Mouse (Mus musculus) intestine, embryonic 16.5 days (tissue): ENCODE measurements at regions not wholly inside any gene's neighbourhood (a gene's known extent, or its start where the extent isn't known, plus 50 kb on each side); places are given as distances from the start of the nearest gene placed in this dataset.

Source experiments
- ATAC-seq: fragments of 200-750 bp; cut with Nextera tagmentation; 2 replicates; pipeline ENCODE4 v1.8.0; 2017; ENCODE audit warnings: moderate TSS enrichment, moderate library complexity
- H3K27ac ChIP-seq: fragments of 300-500 bp; sonication (generic); 2 replicates; pipeline ENCODE4 v1.5.1; 2014; ENCODE audit warnings: mild to moderate bottlenecking, low read length
- H3K27me3 ChIP-seq: fragments of 300-500 bp; sonication (generic); replicated peaks from 2 replicates; pipeline ENCODE4 v1.6.1; 2014; ENCODE audit warnings: low read length, control low read depth, mixed read lengths; ENCODE audit not compliant: control insufficient read depth, insufficient read depth
- H3K36me3 ChIP-seq: fragments of 300-500 bp; sonication (generic); 2 replicates; pipeline ENCODE4 v1.6.1; 2014; ENCODE audit warnings: low read length, control low read depth; ENCODE audit not compliant: control insufficient read depth, insufficient read depth
- H3K4me1 ChIP-seq: fragments of 300-500 bp; sonication (generic); 2 replicates; pipeline ENCODE4 v1.6.1; 2014; ENCODE audit warnings: low read length, control low read depth, mixed read lengths; ENCODE audit not compliant: control insufficient read depth, insufficient read depth
- H3K4me2 ChIP-seq: fragments of 300-500 bp; sonication (generic); 2 replicates; pipeline ENCODE4 v1.6.1; 2014; ENCODE audit warnings: low read depth, low read length, control low read depth
- H3K4me3 ChIP-seq: fragments of 300-500 bp; sonication (generic); 2 replicates; pipeline ENCODE4 v1.5.1; 2014; ENCODE audit warnings: mild to moderate bottlenecking, low read length
- H3K9ac ChIP-seq: fragments of 300-500 bp; sonication (generic); 2 replicates; pipeline ENCODE4 v1.6.1; 2014; ENCODE audit warnings: low read depth, low read length
- H3K9me3 ChIP-seq: fragments of 300-500 bp; sonication (generic); 2 replicates; pipeline ENCODE4 v1.6.1; 2016; ENCODE audit warnings: low read length, control low read depth; ENCODE audit not compliant: control insufficient read depth
- WGBS: fragments of 180-500 bp; shearing (Covaris S2); extraction: QIAGEN DNeasy Blood & Tissue Kit; methylation state at CpG from one replicate; pipeline ENCODE4 v1.1.7; 2014; 5-methylcytosine and 5-hydroxymethylcytosine counted together

GRCm38 (mm10) chr11:26956153-26956552 lies 362.4 kb upstream of the Vrk2 start:
- H3K27me3 ChIP-seq, result no peaks in the 10 kb centered on the region
- H3K36me3 ChIP-seq, result no peaks in the 10 kb centered on the region
- no peak overlapping the region for H3K9ac ChIP-seq
- WGBS, result 66% methylated on average over 3 of the region's 3 CpGs
- no peaks in the 10 kb centered on the region for H3K9me3 ChIP-seq
- H3K4me1 ChIP-seq, result no peaks in the 10 kb centered on the region
- no peak overlapping the region for H3K27ac ChIP-seq
- H3K4me2 ChIP-seq, result no peak overlapping the region
- no peak for ATAC-seq
- H3K4me3 ChIP-seq, result no peak overlapping the region

GRCm38 (mm10) chr11:26931766-26932165 lies 338.0 kb upstream of the Vrk2 start:
- Histone ChIP-seq H3K27me3 (no peaks in the 10 kb centered on the region), H3K4me1 (no peaks in the 10 kb centered on the region), H3K27ac (no peak overlapping the region), H3K9me3 (no peaks in the 10 kb centered on the region), H3K4me2 (no peak overlapping the region), H3K4me3 (no peak overlapping the region), H3K36me3 (no peaks in the 10 kb centered on the region), H3K9ac (no peak overlapping the region)
- no peak for ATAC-seq
- WGBS, result 48% methylated on average over 3 of the region's 3 CpGs

- Histone ChIP-seq H3K4me3 (no peak overlapping the region), H3K9me3 (no peaks in the 10 kb centered on the region), H3K9ac (no peak overlapping the region), H3K27me3 (no peaks in the 10 kb centered on the region), H3K4me1 (no peaks in the 10 kb centered on the region), H3K27ac (no peak overlapping the region), H3K4me2 (no peak overlapping the region), H3K36me3 (no peaks in the 10 kb centered on the region)
- ATAC-seq, result no peak
- 77% methylated on average over 3 of the region's 3 CpGs for WGBS
These were observed 313.3 kb upstream of the Vrk2 start for GRCm38 (mm10) chr11:26907099-26907498.

GRCm38 (mm10) chr11:26881635-26882034 lies 287.8 kb upstream of the Vrk2 start:
- Histone ChIP-seq H3K4me2 (no peak overlapping the region), H3K4me3 (no peak overlapping the region), H3K9ac (no peak overlapping the region), H3K27me3 (no peaks in the 10 kb centered on the region), H3K4me1 (no peaks in the 10 kb centered on the region), H3K9me3 (no peaks in the 10 kb centered on the region), H3K36me3 (no peaks in the 10 kb centered on the region), H3K27ac (no peak overlapping the region)
- no peak for ATAC-seq
- WGBS, result 49% methylated on average over 6 of the region's 6 CpGs
